Mouse (Mus musculus): Measurements from ENCODE around the gene Prkg1. TPM values are rescaled to one million over a fixed set of nuclear protein-coding genes. Genes with fewer than 3 reads are reported as not detected.

Prkg1 gene
- polyA plus RNA-seq, 2 experiments = 7.1 to 9.6 TPM

GRCm38 (mm10) chr19:31170985-31171384, 593.8 kb downstream of the Prkg1 start:
- Histone ChIP-seq H3K27me3 (ENCODE audit: control insufficient read depth, insufficient read depth, low read length) (no peaks in the 10 kb centered on the region), H3K9ac (ENCODE audit: low read depth, low read length, severe bottlenecking) (no peak overlapping the region), H3K4me1 (ENCODE audit: control insufficient read depth, insufficient read depth, low read length) (no peaks in the 10 kb centered on the region), H3K4me3 (replicated peaks; ENCODE audit: low read length) (no peak overlapping the region), H3K9me3 (ENCODE audit: control insufficient read depth, low read length) (no peaks in the 10 kb centered on the region), H3K4me2 (replicated peaks; ENCODE audit: low read depth, low read length, severe bottlenecking) (no peak overlapping the region), H3K36me3 (ENCODE audit: control insufficient read depth, insufficient read depth, low read length) (no peaks in the 10 kb centered on the region), H3K27ac (replicated peaks; ENCODE audit: low read depth, low read length) (no peak overlapping the region)
- 46% methylated on average over 1 of the region's 1 CpGs for WGBS
- ATAC-seq (ENCODE audit: low FRiP score, low read depth) (no peak), DNase-seq (ENCODE audit: low spot score) (no peak)
- TF ChIP-seq POLR2A (IDR thresholded peaks at IDR 0.05; ENCODE audit: borderline replicate concordance, extremely low read depth, insufficient read depth, insufficient read length) = no peak

- Histone ChIP-seq H3K27ac (replicated peaks; ENCODE audit: low read depth, low read length) (no peak overlapping the region), H3K36me3 (ENCODE audit: control insufficient read depth, insufficient read depth, low read length) (no peaks in the 10 kb centered on the region), H3K9me3 (ENCODE audit: control insufficient read depth, low read length) (no peaks in the 10 kb centered on the region), H3K9ac (ENCODE audit: low read depth, low read length, severe bottlenecking) (no peak overlapping the region), H3K4me2 (replicated peaks; ENCODE audit: low read depth, low read length, severe bottlenecking) (no peak overlapping the region), H3K4me3 (replicated peaks; ENCODE audit: low read length) (no peak overlapping the region), H3K4me1 (ENCODE audit: control insufficient read depth, insufficient read depth, low read length) (no peaks in the 10 kb centered on the region), H3K27me3 (ENCODE audit: control insufficient read depth, insufficient read depth, low read length) (no peaks in the 10 kb centered on the region)
- no peak for ATAC-seq (ENCODE audit: low FRiP score, low read depth)
- no peak for DNase-seq (ENCODE audit: low spot score)
- TF ChIP-seq POLR2A (IDR thresholded peaks at IDR 0.05; ENCODE audit: borderline replicate concordance, extremely low read depth, insufficient read depth, insufficient read length) = no peak
- 84% methylated on average over 6 of the region's 6 CpGs for WGBS
These were observed 605.8 kb downstream of the Prkg1 start for GRCm38 (mm10) chr19:31158944-31159460.

- H3K4me3 ChIP-seq (replicated peaks; ENCODE audit: low read length) = no peak overlapping the region
- H3K9ac ChIP-seq (ENCODE audit: low read depth, low read length, severe bottlenecking) = no peak overlapping the region
- no peaks in the 10 kb centered on the region for H3K9me3 ChIP-seq (ENCODE audit: control insufficient read depth, low read length)
- no peaks in the 10 kb centered on the region for H3K4me1 ChIP-seq (ENCODE audit: control insufficient read depth, insufficient read depth, low read length)
- H3K36me3 ChIP-seq (ENCODE audit: control insufficient read depth, insufficient read depth, low read length) = no peaks in the 10 kb centered on the region
- no peaks in the 10 kb centered on the region for H3K27me3 ChIP-seq (ENCODE audit: control insufficient read depth, insufficient read depth, low read length)
- no peak overlapping the region for H3K27ac ChIP-seq (replicated peaks; ENCODE audit: low read depth, low read length)
- WGBS = 57% methylated on average over 5 of the region's 5 CpGs
- ATAC-seq (ENCODE audit: low FRiP score, low read depth) (no peak), DNase-seq (ENCODE audit: low spot score) (no peak)
- no peak overlapping the region for H3K4me2 ChIP-seq (replicated peaks; ENCODE audit: low read depth, low read length, severe bottlenecking)
- TF ChIP-seq POLR2A (IDR thresholded peaks at IDR 0.05; ENCODE audit: borderline replicate concordance, extremely low read depth, insufficient read depth, insufficient read length) = no peak
These were observed 611.4 kb downstream of the Prkg1 start for GRCm38 (mm10) chr19:31153399-31153798.

GRCm38 (mm10) chr19:31149902-31150301, 614.9 kb downstream of the Prkg1 start:
- H3K27ac ChIP-seq (replicated peaks; ENCODE audit: low read depth, low read length) = no peak overlapping the region
- H3K4me2 ChIP-seq (replicated peaks; ENCODE audit: low read depth, low read length, severe bottlenecking) = no peak overlapping the region
- TF ChIP-seq POLR2A (IDR thresholded peaks at IDR 0.05; ENCODE audit: borderline replicate concordance, extremely low read depth, insufficient read depth, insufficient read length) = no peak
- no peaks in the 10 kb centered on the region for H3K36me3 ChIP-seq (ENCODE audit: control insufficient read depth, insufficient read depth, low read length)
- no peak for DNase-seq (ENCODE audit: low spot score)
- WGBS = 89% methylated on average over 2 of the region's 2 CpGs
- no peaks in the 10 kb centered on the region for H3K9me3 ChIP-seq (ENCODE audit: control insufficient read depth, low read length)
- no peak overlapping the region for H3K4me3 ChIP-seq (replicated peaks; ENCODE audit: low read length)
- H3K9ac ChIP-seq (ENCODE audit: low read depth, low read length, severe bottlenecking) = no peak overlapping the region
- no peak for ATAC-seq (ENCODE audit: low FRiP score, low read depth)
- H3K27me3 ChIP-seq (ENCODE audit: control insufficient read depth, insufficient read depth, low read length) = no peaks in the 10 kb centered on the region
- no peaks in the 10 kb centered on the region for H3K4me1 ChIP-seq (ENCODE audit: control insufficient read depth, insufficient read depth, low read length)

- Histone ChIP-seq H3K36me3 (ENCODE audit: control insufficient read depth, insufficient read depth, low read length) (no peaks in the 10 kb centered on the region), H3K9ac (ENCODE audit: low read depth, low read length, severe bottlenecking) (no peak overlapping the region), H3K27ac (replicated peaks; ENCODE audit: low read depth, low read length) (no peak overlapping the region), H3K4me1 (ENCODE audit: control insufficient read depth, insufficient read depth, low read length) (no peaks in the 10 kb centered on the region), H3K27me3 (ENCODE audit: control insufficient read depth, insufficient read depth, low read length) (no peaks in the 10 kb centered on the region), H3K4me3 (replicated peaks; ENCODE audit: low read length) (no peak overlapping the region), H3K4me2 (replicated peaks; ENCODE audit: low read depth, low read length, severe bottlenecking) (no peak overlapping the region), H3K9me3 (ENCODE audit: control insufficient read depth, low read length) (no peaks in the 10 kb centered on the region)
- WGBS = 89% methylated on average over 2 of the region's 2 CpGs
- TF ChIP-seq POLR2A (IDR thresholded peaks at IDR 0.05; ENCODE audit: borderline replicate concordance, extremely low read depth, insufficient read depth, insufficient read length) = no peak
- ATAC-seq (ENCODE audit: low FRiP score, low read depth) (no peak), DNase-seq (ENCODE audit: low spot score) (no peak)
These were observed 617.4 kb downstream of the Prkg1 start for GRCm38 (mm10) chr19:31147457-31147856.

GRCm38 (mm10) chr19:31146156-31146555, 618.7 kb downstream of the Prkg1 start:
- H3K27me3 ChIP-seq (ENCODE audit: control insufficient read depth, insufficient read depth, low read length) = no peaks in the 10 kb centered on the region
- H3K4me1 ChIP-seq (ENCODE audit: control insufficient read depth, insufficient read depth, low read length) = no peaks in the 10 kb centered on the region
- no peak overlapping the region for H3K9ac ChIP-seq (ENCODE audit: low read depth, low read length, severe bottlenecking)
- no peaks in the 10 kb centered on the region for H3K9me3 ChIP-seq (ENCODE audit: control insufficient read depth, low read length)
- H3K4me3 ChIP-seq (replicated peaks; ENCODE audit: low read length) = no peak overlapping the region
- H3K36me3 ChIP-seq (ENCODE audit: control insufficient read depth, insufficient read depth, low read length) = no peaks in the 10 kb centered on the region
- no peak overlapping the region for H3K27ac ChIP-seq (replicated peaks; ENCODE audit: low read depth, low read length)
- no peak for DNase-seq (ENCODE audit: low spot score)
- no peak overlapping the region for H3K4me2 ChIP-seq (replicated peaks; ENCODE audit: low read depth, low read length, severe bottlenecking)
- no peak for ATAC-seq (ENCODE audit: low FRiP score, low read depth)
- no peak for TF ChIP-seq POLR2A (IDR thresholded peaks at IDR 0.05; ENCODE audit: borderline replicate concordance, extremely low read depth, insufficient read depth, insufficient read length)
- WGBS = 84% methylated on average over 3 of the region's 3 CpGs
